Mouse (Mus musculus) cerebellum, postnatal 10 days (tissue): ENCODE measurements around the gene Zdbf2.
A peak's percentile ranks its signal among the peaks of the same experiment; 100 is the strongest.
"Not testable (repeated sequence)": the region's sequence is repeated elsewhere in the genome, so short reads cannot be mapped to it uniquely, and the experiment has no call there.

Source experiments
- DNase-seq, 2 experiments: peaks; one replicate each; pipeline ENCODE4 v3.0.0; 2021; ENCODE audit warnings: mixed read lengths in 2 of 2

Zdbf2 gene

GRCm38 (mm10) chr1:63265461-63265860 is 7.6 kb upstream of the Zdbf2 start:
- DNase-seq = peak in 1 of 2 experiments; percentile 39

GRCm38 (mm10) chr1:63266121-63266520 is 6.9 kb upstream of the Zdbf2 start:
- peak in 1 of 2 experiments; percentile 36 for DNase-seq

- peak in 1 of 2 experiments; percentile 27 for DNase-seq
Measured at GRCm38 (mm10) chr1:63266716-63267115, 6.3 kb upstream of the Zdbf2 start.

GRCm38 (mm10) chr1:63272125-63272675 is 865 bp upstream of the Zdbf2 start:
- DNase-seq = peak in 1 of 2 experiments; percentile 16

- peak; percentile 39 to 47 for DNase-seq
Measured at GRCm38 (mm10) chr1:63273339-63273951, 380 bp downstream of the Zdbf2 start.

GRCm38 (mm10) chr1:63274046-63274730 is 1.1 kb downstream of the Zdbf2 start:
- DNase-seq = peak in 1 of 2 experiments; percentile 41

- peak in 1 of 2 experiments; percentile 29 for DNase-seq
Measured at GRCm38 (mm10) chr1:63278106-63278505, 5.0 kb downstream of the Zdbf2 start.

- DNase-seq = no peak
Measured at GRCm38 (mm10) chr1:63293965-63294364, 20.9 kb downstream of the Zdbf2 start.

GRCm38 (mm10) chr1:63309661-63310060 is 36.6 kb downstream of the Zdbf2 start:
- DNase-seq = no peak

- DNase-seq = not testable (repeated sequence)
Measured at GRCm38 (mm10) chr1:63323565-63324132, 50.6 kb downstream of the Zdbf2 start.
